Mouse (Mus musculus) G1E (cell line): ENCODE results near the gene Antxr1. TPM values are rescaled to one million over a fixed set of nuclear protein-coding genes. Genes with fewer than 3 reads are reported as not detected.

Experiments used
- ATAC-seq: 2 replicates; pipeline ENCODE4 v1.8.0; 2016; ENCODE audit warnings: mild to moderate bottlenecking; ENCODE audit not compliant: insufficient number of reproducible peaks, poor library complexity, low FRiP score, severe bottlenecking; ENCODE audit errors: extremely low read depth
- DNase-seq: peaks from one replicate; pipeline ENCODE4 v3.0.0; 2012; ENCODE audit warnings: low spot score
- H3K27me3 ChIP-seq: 2 replicates; pipeline ENCODE4 v1.6.1; 2012; ENCODE audit warnings: mild to moderate bottlenecking, low read length, inconsistent platforms; ENCODE audit not compliant: insufficient read depth
- H3K36me3 ChIP-seq: replicated peaks from 2 replicates; pipeline ENCODE3; 2012; ENCODE audit warnings: mild to moderate bottlenecking, inconsistent platforms
- H3K4me1 ChIP-seq: 2 replicates; pipeline ENCODE4 v1.6.1; 2012; ENCODE audit warnings: low read depth, low read length, inconsistent platforms, mixed read lengths; ENCODE audit not compliant: insufficient read depth
- H3K4me3 ChIP-seq: 2 replicates; pipeline ENCODE4 v1.5.1; 2012; ENCODE audit warnings: low read depth, mild to moderate bottlenecking, inconsistent platforms, low read length, moderate library complexity, mixed read lengths
- H3K9me3 ChIP-seq: replicated peaks from 2 replicates; pipeline ENCODE4 v1.6.1; 2012; ENCODE audit warnings: inconsistent platforms
- CTCF ChIP-seq: IDR thresholded peaks from 2 replicates; pipeline ENCODE4 v1.5.1; 2012; ENCODE audit warnings: low read depth, low read length, inconsistent platforms, mixed read lengths
- GATA1 ChIP-seq: IDR thresholded peaks from 2 replicates; pipeline ENCODE4 v1.6.1; 2012; ENCODE audit warnings: borderline replicate concordance, low read length, inconsistent platforms, mixed read lengths
- GATA2 ChIP-seq: IDR thresholded peaks from 2 replicates; pipeline ENCODE4 v1.6.1; 2012; ENCODE audit warnings: low read depth, low read length, inconsistent platforms, borderline replicate concordance
- POLR2AphosphoS5 ChIP-seq: IDR thresholded peaks from 2 replicates; pipeline ENCODE4 v1.6.1; 2012; ENCODE audit warnings: low read depth, low read length, inconsistent platforms; ENCODE audit not compliant: insufficient replicate concordance
- TAL1 ChIP-seq: conservative IDR thresholded peaks from 2 replicates; pipeline ENCODE4 v1.6.1; 2012; ENCODE audit warnings: low read depth, low read length, inconsistent platforms, mixed read lengths
- polyA plus RNA-seq: library from polyadenylated mRNA; stranded (reverse); fragments of >175 nt; gene quantifications from 2 replicates; pipeline ENCODE4 v1.2.3, GENCODE M21; 2012
- total RNA-seq, 2 experiments: library from RNA; stranded (forward) in 1 of 2; stranded (reverse) in 1 of 2; fragments of 200-1000 nt in 1 of 2; fragments of >200 nt in 1 of 2; fragmentation: Nextera tagmentation in 1 of 2; gene quantifications; 2 replicates each; pipeline ENCODE4 v1.2.3; 2014 to 2017

Antxr1 gene
- total and polyA plus RNA-seq, 3 experiments, result 0.16 TPM; not detected in 2

GRCm38 (mm10) chr6:87281771-87282170, 53.9 kb downstream of the Antxr1 start:
- H3K9me3 ChIP-seq, result no peaks in the 10 kb centered on the region
- no peak overlapping the region for H3K4me3 ChIP-seq
- H3K36me3 ChIP-seq, result no peaks in the 10 kb centered on the region
- ATAC-seq (no peak), DNase-seq (no peak)
- H3K27me3 ChIP-seq, result peaks cover 25% of the 10 kb centered on the region
- TF ChIP-seq CTCF, result no peak
- TF ChIP-seq GATA2, result no peak
- TF ChIP-seq TAL1, result no peak
- TF ChIP-seq GATA1, result no peak
- no peak for TF ChIP-seq POLR2AphosphoS5
- no peaks in the 10 kb centered on the region; the same call in 1 of the 2 replicates for H3K4me1 ChIP-seq

- Histone ChIP-seq H3K4me3 (no peak overlapping the region), H3K9me3 (peaks cover 6% of the 10 kb centered on the region), H3K4me1 (no peaks in the 10 kb centered on the region), H3K27me3 (peaks cover 18% of the 10 kb centered on the region), H3K36me3 (no peaks in the 10 kb centered on the region)
- TF ChIP-seq TAL1, result no peak
- no peak for TF ChIP-seq POLR2AphosphoS5
- TF ChIP-seq GATA1, result no peak
- TF ChIP-seq CTCF, result no peak
- no peak for TF ChIP-seq GATA2
- DNase-seq (no peak), ATAC-seq (no peak)
These were observed 57.5 kb downstream of the Antxr1 start for GRCm38 (mm10) chr6:87278151-87278550.

GRCm38 (mm10) chr6:87277527-87277926, 58.1 kb downstream of the Antxr1 start:
- ATAC-seq (no peak), DNase-seq (no peak)
- TF ChIP-seq GATA2, result no peak
- TF ChIP-seq POLR2AphosphoS5, result no peak
- TF ChIP-seq CTCF, result no peak
- TF ChIP-seq TAL1, result no peak
- TF ChIP-seq GATA1, result no peak
- H3K4me1 ChIP-seq, result no peaks in the 10 kb centered on the region
- H3K27me3 ChIP-seq, result peaks cover 14% of the 10 kb centered on the region
- peaks cover 6% of the 10 kb centered on the region for H3K9me3 ChIP-seq
- no peak overlapping the region for H3K4me3 ChIP-seq
- no peaks in the 10 kb centered on the region for H3K36me3 ChIP-seq

- H3K4me1 ChIP-seq, result no peaks in the 10 kb centered on the region
- ATAC-seq, result no peak
These were observed 58.7 kb downstream of the Antxr1 start for GRCm38 (mm10) chr6:87276941-87277340.

GRCm38 (mm10) chr6:87274779-87275178, 60.8 kb downstream of the Antxr1 start:
- ATAC-seq (no peak), DNase-seq (no peak)
- Histone ChIP-seq H3K36me3 (no peaks in the 10 kb centered on the region), H3K27me3 (peaks cover 15% of the 10 kb centered on the region; the same call in 1 of the 2 replicates), H3K4me1 (no peaks in the 10 kb centered on the region), H3K4me3 (no peak overlapping the region), H3K9me3 (peaks cover 6% of the 10 kb centered on the region)
- peak; percentile 17; the same call in 1 of the 2 replicates for TF ChIP-seq CTCF
- TF ChIP-seq TAL1, result no peak
- no peak for TF ChIP-seq GATA1
- no peak for TF ChIP-seq GATA2
- TF ChIP-seq POLR2AphosphoS5, result no peak

More at GRCm38 (mm10) chr6:87276941-87277340, 58.7 kb downstream of the Antxr1 start:
- peaks cover 10% of the 10 kb centered on the region; the same call in 1 of the 2 replicates for H3K27me3 ChIP-seq
- H3K9me3 ChIP-seq, result peaks cover 6% of the 10 kb centered on the region
- no peak for DNase-seq
- H3K36me3 ChIP-seq, result no peaks in the 10 kb centered on the region
- no peak overlapping the region for H3K4me3 ChIP-seq
- TF ChIP-seq GATA1 (no peak), GATA2 (no peak), TAL1 (no peak), POLR2AphosphoS5 (no peak), CTCF (no peak)

- Histone ChIP-seq H3K27me3 (peaks cover 16% of the 10 kb centered on the region; the same call in 1 of the 2 replicates), H3K4me1 (no peaks in the 10 kb centered on the region), H3K4me3 (no peak overlapping the region), H3K9me3 (peaks cover 6% of the 10 kb centered on the region), H3K36me3 (no peaks in the 10 kb centered on the region)
- no peak for DNase-seq
- no peak for ATAC-seq
- TF ChIP-seq CTCF (no peak), GATA2 (no peak), TAL1 (no peak)
These were observed 61.8 kb downstream of the Antxr1 start for GRCm38 (mm10) chr6:87273791-87274190.
